Mouse (Mus musculus) 3T3-L1 (cell line): ENCODE results near the gene Tex47.

Experiments used
- DNase-seq: peaks from one replicate; pipeline ENCODE4 v3.0.0-alpha.2; 2015; ENCODE audit warnings: low read depth, low spot score

The Tex47 gene

GRCm38 (mm10) chr5:7303819-7304218 lies at the start of gene Tex47:
TSS of gene Tex47 (plus strand) at chr5:7304119.
- no peak for DNase-seq

- peak; percentile 16 for DNase-seq
Measured at GRCm38 (mm10) chr5:7276659-7277455, 27.1 kb upstream of the Tex47 start.

GRCm38 (mm10) chr5:7284336-7284735 lies 19.6 kb upstream of the Tex47 start:
- no peak for DNase-seq

- DNase-seq: no peak
Measured at GRCm38 (mm10) chr5:7302969-7303368, 950 bp upstream of the Tex47 start.

GRCm38 (mm10) chr5:7325594-7325993 lies 21.7 kb downstream of the Tex47 start:
- DNase-seq: no peak

- DNase-seq: no peak
Measured at GRCm38 (mm10) chr5:7344145-7345010, 40.5 kb downstream of the Tex47 start, which contains the start of gene Zfp804b. TSS of gene Zfp804b (minus strand) at chr5:7344756.

GRCm38 (mm10) chr5:7345011-7345389 lies 41.1 kb downstream of the Tex47 start:
- no peak for DNase-seq
